Mouse (Mus musculus): ENCODE results near the gene Zfp710. TPM values are rescaled to one million over a fixed set of nuclear protein-coding genes. Genes with fewer than 3 reads are reported as not detected.

Zfp710 gene
- polyA plus RNA-seq, 1 experiment from 2014 or later = 10.3 TPM

GRCm38 (mm10) chr7:80025391-80026117 lies 940 bp downstream of the Zfp710 start:
- DNase-seq (ENCODE audit: low spot score) (no peak), ATAC-seq (ENCODE audit: low FRiP score, low TSS enrichment) (peak; percentile 1; the same call in 1 of the 2 replicates)
- Histone ChIP-seq H3K4me2 (replicated peaks; ENCODE audit: low read depth) (peak overlapping the region; percentile 83), H3K27me3 (ENCODE audit: control insufficient read depth, insufficient read depth, low read length) (no peaks in the 10 kb centered on the region), H3K36me3 (ENCODE audit: control insufficient read depth, insufficient read depth, low read length) (no peaks in the 10 kb centered on the region), H3K9me3 (ENCODE audit: control insufficient read depth, low read length) (no peaks in the 10 kb centered on the region), H3K27ac (replicated peaks) (peak overlapping the region; percentile 99), H3K4me1 (replicated peaks; ENCODE audit: control insufficient read depth, insufficient read depth) (0 out of 2 replicates have a peak, but pooled peaks cover 3% of the 10 kb centered on the region), H3K9ac (ENCODE audit: low read length) (peak overlapping the region; percentile 94), H3K4me3 (ENCODE audit: low read depth, low read length) (peak overlapping the region; percentile 87)
- WGBS = under 1% methylated on average over 28 of the region's 28 CpGs
- TF ChIP-seq EP300 (optimal IDR thresholded peaks at IDR 0.05) (no peak), CTCF (IDR thresholded peaks at IDR 0.05; ENCODE audit: low read depth) (no peak)

- no peaks in the 10 kb centered on the region for H3K27me3 ChIP-seq (ENCODE audit: control insufficient read depth, insufficient read depth, low read length)
- DNase-seq (ENCODE audit: low spot score) (peak; percentile 62), ATAC-seq (ENCODE audit: low FRiP score, low TSS enrichment) (peak; percentile 36; the same call in 1 of the 2 replicates)
- H3K9ac ChIP-seq (ENCODE audit: low read length) = peak overlapping the region; percentile 94
- peak overlapping the region; percentile 83 for H3K4me2 ChIP-seq (replicated peaks; ENCODE audit: low read depth)
- peak overlapping the region; percentile 99 for H3K27ac ChIP-seq (replicated peaks)
- no peaks in the 10 kb centered on the region for H3K9me3 ChIP-seq (ENCODE audit: control insufficient read depth, low read length)
- H3K4me3 ChIP-seq (ENCODE audit: low read depth, low read length) = peak overlapping the region; percentile 87
- no peaks in the 10 kb centered on the region for H3K36me3 ChIP-seq (ENCODE audit: control insufficient read depth, insufficient read depth, low read length)
- TF ChIP-seq EP300 (optimal IDR thresholded peaks at IDR 0.05) (no peak), CTCF (IDR thresholded peaks at IDR 0.05; ENCODE audit: low read depth) (no peak)
- WGBS = 2% methylated on average over 25 of the region's 59 CpGs
- 0 out of 2 replicates have a peak, but pooled peaks cover 3% of the 10 kb centered on the region for H3K4me1 ChIP-seq (replicated peaks; ENCODE audit: control insufficient read depth, insufficient read depth)
Measured at GRCm38 (mm10) chr7:80026118-80026989, 1.7 kb downstream of the Zfp710 start.

- TF ChIP-seq CTCF (IDR thresholded peaks at IDR 0.05; ENCODE audit: low read depth) = no peak
- TF ChIP-seq EP300 (optimal IDR thresholded peaks at IDR 0.05) = no peak
- Histone ChIP-seq H3K4me1 (replicated peaks; ENCODE audit: control insufficient read depth, insufficient read depth) (0 out of 2 replicates have a peak, but pooled peaks cover 3% of the 10 kb centered on the region), H3K27me3 (ENCODE audit: control insufficient read depth, insufficient read depth, low read length) (no peaks in the 10 kb centered on the region), H3K9ac (ENCODE audit: low read length) (peak overlapping the region; percentile 94), H3K4me2 (replicated peaks; ENCODE audit: low read depth) (peak overlapping the region; percentile 83), H3K27ac (replicated peaks) (peak overlapping the region; percentile 99), H3K36me3 (ENCODE audit: control insufficient read depth, insufficient read depth, low read length) (no peaks in the 10 kb centered on the region), H3K4me3 (ENCODE audit: low read depth, low read length) (peak overlapping the region; percentile 87), H3K9me3 (ENCODE audit: control insufficient read depth, low read length) (no peaks in the 10 kb centered on the region)
- peak; percentile 84 for DNase-seq (ENCODE audit: low spot score)
- WGBS = under 1% methylated on average over 24 of the region's 71 CpGs
- ATAC-seq (ENCODE audit: low FRiP score, low TSS enrichment) = peak; percentile 11; the same call in 1 of the 2 replicates
Measured at GRCm38 (mm10) chr7:80026990-80027635, 2.5 kb downstream of the Zfp710 start.

- peak overlapping the region; percentile 94 for H3K9ac ChIP-seq (ENCODE audit: low read length)
- H3K9me3 ChIP-seq (ENCODE audit: control insufficient read depth, low read length) = no peaks in the 10 kb centered on the region
- no peak for TF ChIP-seq CTCF (IDR thresholded peaks at IDR 0.05; ENCODE audit: low read depth)
- no peak for TF ChIP-seq EP300 (optimal IDR thresholded peaks at IDR 0.05)
- no peaks in the 10 kb centered on the region for H3K36me3 ChIP-seq (ENCODE audit: control insufficient read depth, insufficient read depth, low read length)
- H3K27ac ChIP-seq (replicated peaks) = peak overlapping the region; percentile 99
- WGBS = 12% methylated on average over 23 of the region's 23 CpGs
- DNase-seq (ENCODE audit: low spot score) (peak; percentile 40), ATAC-seq (ENCODE audit: low FRiP score, low TSS enrichment) (no peak)
- peak overlapping the region; percentile 87 for H3K4me3 ChIP-seq (ENCODE audit: low read depth, low read length)
- peak overlapping the region; percentile 83 for H3K4me2 ChIP-seq (replicated peaks; ENCODE audit: low read depth)
- no peaks in the 10 kb centered on the region for H3K27me3 ChIP-seq (ENCODE audit: control insufficient read depth, insufficient read depth, low read length)
- 0 out of 2 replicates have a peak, but pooled peaks cover 6% of the 10 kb centered on the region for H3K4me1 ChIP-seq (replicated peaks; ENCODE audit: control insufficient read depth, insufficient read depth)
Measured at GRCm38 (mm10) chr7:80027636-80028417, 3.2 kb downstream of the Zfp710 start.

GRCm38 (mm10) chr7:80028418-80028720 lies 3.8 kb downstream of the Zfp710 start:
- Histone ChIP-seq H3K9me3 (ENCODE audit: control insufficient read depth, low read length) (no peaks in the 10 kb centered on the region), H3K4me1 (replicated peaks; ENCODE audit: control insufficient read depth, insufficient read depth) (0 out of 2 replicates have a peak, but pooled peaks cover 8% of the 10 kb centered on the region), H3K4me2 (replicated peaks; ENCODE audit: low read depth) (peak overlapping the region; percentile 83), H3K36me3 (ENCODE audit: control insufficient read depth, insufficient read depth, low read length) (no peaks in the 10 kb centered on the region), H3K27ac (replicated peaks) (peak overlapping the region; percentile 99), H3K4me3 (ENCODE audit: low read depth, low read length) (peak overlapping the region; percentile 87), H3K27me3 (ENCODE audit: control insufficient read depth, insufficient read depth, low read length) (no peaks in the 10 kb centered on the region), H3K9ac (ENCODE audit: low read length) (0 out of 2 replicates have a peak overlapping the region, but pooled peaks have one; percentile 23)
- DNase-seq (ENCODE audit: low spot score) = peak; percentile 29
- 21% methylated on average over 3 of the region's 3 CpGs for WGBS
- no peak for ATAC-seq (ENCODE audit: low FRiP score, low TSS enrichment)
- TF ChIP-seq EP300 (optimal IDR thresholded peaks at IDR 0.05) (no peak), CTCF (IDR thresholded peaks at IDR 0.05; ENCODE audit: low read depth) (no peak)
